Mouse (Mus musculus) left cerebral cortex, postnatal 25 days (tissue): Measurements from ENCODE around the gene Rnf215. TPM values are rescaled to one million over a fixed set of nuclear protein-coding genes. Genes with fewer than 3 reads are reported as not detected.
A peak's percentile ranks its signal among the peaks of the same experiment; 100 is the strongest.

ENCODE experiments used
- DNase-seq, 2 experiments: peaks; one replicate each; pipeline ENCODE4 v3.0.0; 2022; ENCODE audit warnings: low spot score in 2 of 2, mixed read lengths in 1 of 2
- intact Hi-C: fragments of 180-260 bp; cut with DNase I; formaldehyde crosslinking; loops from one replicate; pipeline ENCODE4 v1.15.1; 2025
- total RNA-seq, 2 experiments: library from RNA; stranded (reverse); gene quantifications; 2 replicates each; pipeline ENCODE4 v1.2.3; 2021

Gene Rnf215
- total RNA-seq, 2 experiments from 2014 or later: 28.2 to 31.4 TPM

- no peak for DNase-seq
- intact Hi-C loops: no loop called here
These were observed 4.0 kb downstream of the Rnf215 start for GRCm38 (mm10) chr11:4138964-4139363.

- DNase-seq: no peak
- intact Hi-C loops: no loop called here
These were observed 6.5 kb downstream of the Rnf215 start for GRCm38 (mm10) chr11:4141505-4141904.

GRCm38 (mm10) chr11:4142352-4142751 is 7.3 kb downstream of the Rnf215 start:
- no peak for DNase-seq
- intact Hi-C loops: no loop called here

- intact Hi-C loops: no loop called here
- no peak for DNase-seq
These were observed 8.5 kb downstream of the Rnf215 start for GRCm38 (mm10) chr11:4143281-4144062.

- no peak for DNase-seq
- intact Hi-C loops: no loop called here
These were observed 11.4 kb downstream of the Rnf215 start for GRCm38 (mm10) chr11:4146381-4146780.

GRCm38 (mm10) chr11:4147098-4147497 is 12.1 kb downstream of the Rnf215 start:
- DNase-seq: no peak
- intact Hi-C loops: no loop called here

GRCm38 (mm10) chr11:4148120-4148519 is 13.1 kb downstream of the Rnf215 start:
- no peak for DNase-seq
- intact Hi-C loops: no loop called here

- no peak for DNase-seq
- intact Hi-C loops: no loop called here
These were observed 13.6 kb downstream of the Rnf215 start for GRCm38 (mm10) chr11:4148536-4149156.

- intact Hi-C loops: no loop called here
- no peak for DNase-seq
These were observed 14.9 kb downstream of the Rnf215 start for GRCm38 (mm10) chr11:4149886-4150285.

- intact Hi-C loops: no loop called here
These were observed 18.7 kb downstream of the Rnf215 start for GRCm38 (mm10) chr11:4153694-4154093.

GRCm38 (mm10) chr11:4155641-4156040 is 20.6 kb downstream of the Rnf215 start:
- DNase-seq: peak in 1 of 2 experiments; percentile 33

More at GRCm38 (mm10) chr11:4153694-4154093, 18.7 kb downstream of the Rnf215 start:
- DNase-seq: no peak

GRCm38 (mm10) chr11:4158676-4159075 is 23.7 kb downstream of the Rnf215 start:
- intact Hi-C loops: no loop called here
- no peak for DNase-seq

More at GRCm38 (mm10) chr11:4155641-4156040, 20.6 kb downstream of the Rnf215 start:
- intact Hi-C loops: no loop called here

- intact Hi-C loops: loop anchor here (2.0 kb wide), 1 partner anchor 25 kb away; the partner anchor contains the start of gene Rnf215
These were observed 25.1 kb downstream of the Rnf215 start, which contains the start of the genes Ccdc157 and Sf3a1 for GRCm38 (mm10) chr11:4159808-4160708. Gene Ccdc157 (minus strand): TSS chr11:4160293. Gene Sf3a1 (plus strand): TSS chr11:4160350.

GRCm38 (mm10) chr11:4160758-4161480 is 25.9 kb downstream of the Rnf215 start:
- DNase-seq: no peak
- intact Hi-C loops: loop anchor here (2.0 kb wide), 1 partner anchor 26 kb away; the partner anchor contains the start of gene Rnf215

More at GRCm38 (mm10) chr11:4159808-4160708, 25.1 kb downstream of the Rnf215 start, which contains the start of the genes Ccdc157 and Sf3a1:
- DNase-seq: peak; percentile 96

- intact Hi-C loops: no loop called here
- DNase-seq: no peak
These were observed 29.7 kb downstream of the Rnf215 start for GRCm38 (mm10) chr11:4164701-4165100.

GRCm38 (mm10) chr11:4166467-4167090 is 31.6 kb downstream of the Rnf215 start:
- no peak for DNase-seq
- intact Hi-C loops: no loop called here

GRCm38 (mm10) chr11:4174586-4174985 is 39.6 kb downstream of the Rnf215 start:
- peak; percentile 47 to 65 for DNase-seq
- intact Hi-C loops: no loop called here

GRCm38 (mm10) chr11:4177716-4178115 is 42.7 kb downstream of the Rnf215 start:
- intact Hi-C loops: no loop called here
- DNase-seq: no peak

GRCm38 (mm10) chr11:4182061-4182460 is 47.1 kb downstream of the Rnf215 start:
- intact Hi-C loops: no loop called here
- no peak for DNase-seq
